Mouse (Mus musculus) adipocyte (in vitro differentiated cells): Measurements from ENCODE around the gene Gm4756.
"Not testable (repeated sequence)": the region's sequence is repeated elsewhere in the genome, so short reads cannot be mapped to it uniquely, and the experiment has no call there.

Experiments
- DNase-seq: peaks from one replicate; pipeline ENCODE4 v3.0.0-alpha.2; 2016; ENCODE audit warnings: low spot score

Gm4756 gene

GRCm38 (mm10) chr12:72654698-72655097, 5.2 kb upstream of the Gm4756 start:
- DNase-seq: peak; percentile 75

DNA sequence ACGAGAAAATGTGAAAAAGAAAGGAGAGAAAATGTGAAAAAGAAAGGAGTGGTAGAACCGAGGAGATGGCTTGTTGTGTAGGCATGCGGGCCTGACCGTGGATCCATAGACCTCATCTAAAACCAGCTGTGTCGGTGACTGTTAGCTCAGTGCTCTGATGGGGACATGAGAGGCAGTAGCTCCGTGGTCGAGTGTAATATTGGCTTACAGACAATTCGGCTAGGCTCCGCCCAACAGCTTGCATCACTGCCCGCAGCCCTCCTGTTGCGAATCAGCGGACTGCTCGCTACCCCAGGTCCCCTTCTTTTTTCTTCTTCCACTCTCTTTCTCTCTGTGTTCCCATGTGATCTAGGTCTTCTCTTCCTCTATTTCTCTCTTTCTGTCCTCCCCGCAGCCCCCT, 540 bp downstream of the Gm4756 start:
- no peak for DNase-seq

GRCm38 (mm10) chr12:72638025-72638424, 11.4 kb downstream of the Gm4756 start:
- no peak for DNase-seq

DNA sequence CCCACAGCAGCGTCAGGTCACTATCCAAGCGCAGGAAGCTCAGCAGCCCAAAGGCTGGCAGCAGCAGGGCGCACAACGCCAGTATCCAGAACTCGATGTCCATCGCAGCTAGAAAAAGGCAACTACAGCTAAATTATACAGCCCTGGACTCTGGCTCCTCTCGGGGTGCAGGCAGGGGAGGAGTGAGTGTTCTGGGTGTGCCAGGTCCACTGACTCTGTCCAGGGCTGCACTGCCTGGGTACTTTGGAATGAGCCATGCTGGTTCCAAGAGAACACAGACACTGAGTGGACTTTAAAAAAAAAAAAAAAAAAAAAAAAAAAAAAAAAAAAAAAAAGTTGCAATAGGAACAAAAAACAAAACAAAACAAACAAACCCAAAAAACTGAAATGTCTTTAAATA, 20.7 kb downstream of the Gm4756 start:
- DNase-seq: no peak

GRCm38 (mm10) chr12:72622853-72623496, 26.5 kb downstream of the Gm4756 start:
- DNase-seq: no peak

- DNase-seq: no peak
Observed at GRCm38 (mm10) chr12:72621441-72621840, 28.0 kb downstream of the Gm4756 start.

DNA sequence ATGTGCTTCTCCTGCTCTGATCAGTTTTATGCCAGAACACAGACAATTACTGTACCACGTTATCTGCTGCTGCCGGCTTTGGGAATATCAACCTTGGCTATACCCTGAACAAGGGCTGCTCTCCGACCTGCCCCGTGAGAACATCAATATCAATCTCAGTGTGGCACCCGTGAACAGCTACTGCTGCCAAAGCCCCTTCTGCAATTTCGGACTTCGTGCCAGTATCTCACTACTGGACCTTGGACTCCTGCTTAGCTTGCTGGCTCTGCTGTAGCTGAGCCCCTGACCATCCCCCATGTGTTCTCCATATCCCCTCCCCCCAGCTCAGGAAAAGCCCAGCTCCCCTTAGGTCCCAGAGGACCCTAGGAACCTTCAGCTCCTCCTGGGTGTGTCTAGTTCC, 28.6 kb downstream of the Gm4756 start:
- no peak for DNase-seq

- DNase-seq: no peak
Observed at GRCm38 (mm10) chr12:72612053-72612452, 37.4 kb downstream of the Gm4756 start.

GRCm38 (mm10) chr12:72598731-72599130, 50.7 kb downstream of the Gm4756 start:
- DNase-seq: not testable (repeated sequence)

- no peak for DNase-seq
Observed at GRCm38 (mm10) chr12:72594001-72594400, 55.5 kb downstream of the Gm4756 start.

DNA sequence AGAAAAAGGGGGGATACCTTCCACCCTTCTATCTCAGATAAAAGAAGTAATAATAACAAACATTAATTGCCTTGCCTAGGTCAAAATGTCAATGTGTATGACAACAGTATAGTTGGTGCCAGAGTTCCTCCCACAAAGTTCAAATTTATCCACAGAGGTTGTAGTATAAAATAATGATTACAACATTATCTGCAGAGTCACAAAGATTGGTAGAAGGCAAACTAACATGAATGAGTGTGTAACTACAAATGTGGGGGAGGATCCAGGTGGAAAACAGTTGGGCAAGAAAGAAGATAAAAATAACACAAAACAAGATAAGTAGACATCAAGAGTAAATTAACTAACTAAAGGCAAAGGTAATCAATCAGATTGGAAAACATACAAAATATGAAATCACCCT, 56.5 kb downstream of the Gm4756 start:
- no peak for DNase-seq

DNA sequence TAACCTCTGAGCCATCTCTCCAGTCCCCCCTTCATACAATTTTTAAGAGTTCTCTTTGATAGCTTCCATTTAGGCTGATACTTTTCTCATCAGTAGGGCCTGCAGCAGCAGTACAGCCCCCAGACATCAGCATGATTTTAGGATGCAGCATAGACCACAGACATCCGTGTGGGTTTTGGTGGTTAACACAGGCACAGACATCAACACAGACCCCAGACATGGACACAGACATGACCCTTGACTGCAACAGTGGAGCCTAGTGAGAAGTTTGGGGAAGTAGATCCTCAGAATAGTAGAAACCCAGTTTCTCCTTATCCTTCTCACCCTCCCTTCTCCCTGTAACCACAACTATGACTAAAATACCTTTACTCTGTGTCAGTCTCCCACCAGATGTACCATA, 64.1 kb downstream of the Gm4756 start:
- no peak for DNase-seq

GRCm38 (mm10) chr12:72583099-72583498, 66.4 kb downstream of the Gm4756 start:
- no peak for DNase-seq

DNA sequence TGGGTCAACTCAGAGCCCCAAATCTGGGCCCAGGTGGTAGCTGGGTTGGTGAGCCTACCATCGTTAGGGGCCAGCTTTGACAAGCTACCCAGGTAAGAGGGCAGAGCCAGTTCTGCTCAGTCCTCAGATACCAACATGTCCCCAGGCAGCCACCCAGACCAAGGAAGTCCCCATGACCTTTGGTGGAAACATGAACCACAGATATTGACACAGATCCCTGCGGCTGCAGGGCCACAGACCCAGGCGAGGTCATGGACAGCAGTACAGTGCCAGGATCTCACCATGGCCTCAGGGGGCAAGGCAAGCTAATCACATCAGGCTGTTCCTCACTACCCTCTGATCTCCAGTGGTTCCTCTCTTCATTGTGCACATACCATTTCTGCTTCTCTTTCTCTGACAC, 67.4 kb downstream of the Gm4756 start:
- DNase-seq: no peak

DNA sequence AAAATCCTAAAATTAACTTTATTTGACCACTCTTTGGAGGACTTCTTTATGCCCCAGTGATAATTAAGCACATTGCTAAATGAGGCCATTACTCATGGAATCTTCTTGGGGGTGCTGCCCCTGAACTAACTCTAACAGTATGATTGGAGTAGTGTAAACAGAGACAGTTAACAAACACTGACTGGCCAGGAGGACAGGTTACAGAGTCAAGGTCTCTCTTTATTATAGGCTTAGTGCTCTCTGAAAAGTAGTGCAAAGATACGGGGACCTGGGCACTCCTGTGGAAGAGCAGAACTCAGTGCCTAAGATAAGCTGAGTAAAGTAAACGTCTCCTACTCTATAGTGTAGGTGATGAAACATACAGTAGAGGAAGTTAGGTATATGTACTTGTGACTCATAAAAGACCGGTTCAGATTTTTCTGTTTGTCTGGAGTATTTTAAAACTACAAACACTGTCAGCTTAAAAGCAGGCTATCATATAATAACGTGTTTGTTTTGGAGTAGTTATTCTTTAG, 85.1 kb downstream of the Gm4756 start:
- DNase-seq: no peak

GRCm38 (mm10) chr12:72554347-72554746, 95.1 kb downstream of the Gm4756 start:
- DNase-seq: no peak

GRCm38 (mm10) chr12:72538571-72538970, 110.9 kb downstream of the Gm4756 start:
- peak; percentile 46 for DNase-seq

DNA sequence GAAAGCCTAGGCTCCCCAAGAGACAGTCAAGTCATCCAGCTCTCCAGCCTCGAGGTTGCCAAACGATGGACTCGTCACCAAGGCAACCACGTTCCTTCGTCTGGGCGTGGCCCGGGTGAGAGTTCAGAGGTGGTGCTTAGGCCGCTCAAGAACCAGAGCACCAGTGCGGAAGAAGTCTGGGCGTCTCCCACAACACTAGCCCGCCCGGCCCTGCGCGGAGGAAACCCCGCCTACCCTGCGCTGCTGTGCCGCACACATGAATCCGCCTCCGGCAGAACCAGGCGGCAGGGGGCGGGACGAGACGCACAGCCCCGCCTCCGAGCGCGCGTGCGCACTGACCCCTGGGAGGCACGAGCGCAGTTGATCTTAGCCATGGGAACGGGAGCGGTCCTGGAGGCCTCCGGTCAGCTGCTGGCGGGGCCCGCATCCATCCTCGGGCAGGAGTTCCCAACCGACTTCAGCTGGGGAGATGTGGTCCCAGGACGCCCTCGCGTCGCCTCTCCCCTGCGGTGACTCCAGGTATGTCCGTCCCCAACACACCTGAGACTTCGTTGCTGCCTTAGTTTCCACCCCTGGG, 113.4 kb downstream of the Gm4756 start, which contains the start of gene Pcnx4:
Pcnx4 (plus strand) TSS at position 363 of the 577 bp plus-strand sequence.
- peak; percentile 98 for DNase-seq

- DNase-seq: no peak
Observed at GRCm38 (mm10) chr12:72535599-72535998, 113.9 kb downstream of the Gm4756 start.

GRCm38 (mm10) chr12:72533986-72534385, 115.5 kb downstream of the Gm4756 start:
- DNase-seq: peak; percentile 19

GRCm38 (mm10) chr12:72532303-72532702, 117.2 kb downstream of the Gm4756 start:
- no peak for DNase-seq
